Mouse (Mus musculus): ENCODE data around the gene Tead2.
A peak's percentile ranks its signal among the peaks of the same experiment; 100 is the strongest.
"Not testable (repeated sequence)": the region's sequence is repeated elsewhere in the genome, so short reads cannot be mapped to it uniquely, and the experiment has no call there.

Gene Tead2

DNA sequence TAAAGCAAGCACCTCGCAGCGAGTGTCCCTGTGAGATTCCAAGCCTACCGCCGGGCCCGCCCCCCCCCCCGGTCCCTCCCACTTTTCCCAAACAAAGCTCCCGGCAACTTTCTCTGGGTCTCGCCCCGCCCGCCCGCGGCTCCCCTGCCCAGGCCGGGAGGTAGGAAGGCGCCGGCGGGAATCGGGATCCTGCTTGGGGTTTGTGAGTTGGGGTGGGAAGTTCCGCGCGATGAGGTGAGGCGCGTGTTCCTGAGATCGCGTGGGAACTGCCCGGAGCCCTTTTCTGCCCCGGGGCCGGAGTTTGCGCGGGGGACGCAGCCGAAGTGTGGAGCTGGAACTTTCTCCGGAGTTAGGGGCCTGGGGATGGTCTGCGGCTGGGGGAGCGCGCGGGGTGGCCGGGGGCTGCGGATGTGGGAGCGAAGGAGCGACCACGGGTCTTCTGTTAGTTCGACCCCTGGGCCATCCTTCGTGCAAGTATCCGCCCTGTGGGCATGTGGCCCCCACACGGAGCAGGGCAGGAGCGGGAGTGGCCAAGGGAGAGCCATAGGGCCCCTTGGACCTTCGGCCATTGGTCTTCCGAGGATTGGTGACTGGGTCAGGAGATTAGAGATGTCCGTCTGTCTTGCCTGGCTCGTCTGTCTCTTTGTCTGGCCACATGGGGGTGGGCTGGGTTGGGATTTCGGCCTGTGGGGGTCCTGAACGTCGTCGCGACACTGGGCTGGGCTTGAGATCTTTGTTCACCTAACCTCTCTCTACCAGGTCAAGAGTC, at the start of gene Tead2:
TSS of gene Tead2 (plus strand) at position 81 of the 769 bp plus-strand sequence.
- no peak for DNase-seq (ENCODE audit: extremely low spot score, low read depth, low spot score)

DNA sequence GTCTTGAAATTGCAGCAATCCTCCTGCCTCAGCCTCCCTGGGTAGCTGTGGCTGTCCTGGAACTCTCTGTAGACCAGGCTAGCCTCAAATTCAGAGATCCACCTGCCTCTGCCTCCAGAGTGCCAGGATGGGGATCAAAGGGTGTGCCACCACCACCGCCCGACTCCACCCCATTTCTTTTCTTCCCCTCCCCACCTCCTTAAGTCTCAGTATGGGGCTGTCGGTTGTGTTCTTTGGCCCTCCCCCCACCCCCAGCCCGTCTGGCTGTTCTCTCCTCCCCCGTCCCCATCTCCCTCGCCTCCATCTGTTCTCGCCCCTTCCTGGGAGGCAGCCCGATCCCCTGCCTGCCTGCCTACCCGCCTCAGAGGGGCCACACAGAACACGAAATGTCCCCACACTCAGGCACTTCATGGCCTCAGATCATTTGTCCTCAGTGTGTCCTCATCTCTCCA, 48.6 kb upstream of the Tead2 start:
- DNase-seq (ENCODE audit: extremely low spot score, low read depth, low spot score): no peak

DNA sequence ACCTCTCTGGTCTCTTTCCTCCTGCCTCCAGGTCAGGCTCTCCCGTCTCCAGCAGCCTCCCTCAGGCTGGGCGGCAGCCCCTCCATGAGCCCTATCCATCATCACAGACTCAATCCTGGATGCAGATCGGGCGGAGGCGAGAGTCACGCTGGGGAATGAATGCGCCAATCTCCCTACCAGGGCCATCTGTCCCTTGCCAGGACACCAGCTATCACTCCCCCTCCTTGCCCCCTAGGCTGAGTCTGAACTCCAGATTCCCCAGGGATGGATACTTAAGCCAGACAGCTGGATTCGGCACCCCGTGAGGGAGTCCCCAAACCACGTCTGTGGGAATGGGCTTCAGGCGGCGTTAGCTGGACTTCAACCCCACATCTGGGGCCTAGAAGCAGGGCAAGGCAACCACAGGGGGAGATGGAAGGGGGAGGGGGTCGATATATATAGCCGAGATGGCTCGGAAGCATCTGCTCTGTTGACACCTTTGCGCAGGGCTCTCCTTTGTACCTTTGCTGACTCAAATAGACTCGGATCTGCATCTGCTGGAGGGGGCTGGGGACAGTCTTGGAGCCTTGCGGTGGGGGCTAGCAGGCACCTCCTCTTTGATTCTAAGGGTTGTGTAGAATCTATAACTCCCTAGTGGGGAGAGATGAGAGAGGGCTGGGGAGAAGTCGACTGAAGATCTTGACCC, 47.6 kb upstream of the Tead2 start:
- no peak for DNase-seq (ENCODE audit: extremely low spot score, low read depth, low spot score)

DNA sequence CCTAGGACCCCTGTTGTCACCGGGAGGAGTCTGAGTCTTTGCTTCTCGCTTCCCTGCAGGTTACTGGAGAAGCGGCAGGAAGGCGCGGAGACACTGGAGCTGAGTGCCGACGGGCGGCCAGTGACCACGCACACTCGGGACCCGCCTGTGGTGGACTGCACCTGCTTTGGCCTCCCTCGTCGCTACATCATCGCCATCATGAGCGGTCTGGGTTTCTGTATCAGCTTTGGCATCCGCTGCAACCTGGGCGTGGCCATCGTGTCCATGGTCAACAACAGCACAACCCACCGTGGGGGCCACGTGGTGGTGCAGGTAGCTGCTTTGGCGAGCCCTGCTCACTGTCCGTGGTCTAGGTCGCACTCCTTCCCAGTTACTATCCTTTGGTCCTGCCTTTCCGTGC, 46.9 kb upstream of the Tead2 start:
- DNase-seq (ENCODE audit: extremely low spot score, low read depth, low spot score): no peak

DNA sequence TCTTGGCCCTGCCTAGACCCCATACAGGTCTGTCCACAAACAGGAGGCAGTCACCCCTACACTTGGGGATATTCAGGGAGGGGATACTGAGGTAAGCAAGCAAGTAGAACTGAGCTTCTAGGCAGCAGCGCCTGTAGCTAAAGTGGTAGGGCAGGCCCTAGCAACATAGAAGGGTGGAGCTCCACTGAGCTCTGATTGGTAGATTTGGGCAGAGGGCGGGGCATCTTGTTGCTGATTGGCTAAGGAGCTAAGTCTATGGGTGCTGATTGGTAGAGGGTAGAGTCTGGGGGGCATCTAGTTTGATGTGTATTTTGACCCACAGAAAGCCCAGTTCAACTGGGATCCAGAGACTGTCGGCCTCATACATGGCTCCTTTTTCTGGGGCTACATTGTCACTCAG, 46.1 kb upstream of the Tead2 start:
- no peak for DNase-seq (ENCODE audit: extremely low spot score, low read depth, low spot score)

DNA sequence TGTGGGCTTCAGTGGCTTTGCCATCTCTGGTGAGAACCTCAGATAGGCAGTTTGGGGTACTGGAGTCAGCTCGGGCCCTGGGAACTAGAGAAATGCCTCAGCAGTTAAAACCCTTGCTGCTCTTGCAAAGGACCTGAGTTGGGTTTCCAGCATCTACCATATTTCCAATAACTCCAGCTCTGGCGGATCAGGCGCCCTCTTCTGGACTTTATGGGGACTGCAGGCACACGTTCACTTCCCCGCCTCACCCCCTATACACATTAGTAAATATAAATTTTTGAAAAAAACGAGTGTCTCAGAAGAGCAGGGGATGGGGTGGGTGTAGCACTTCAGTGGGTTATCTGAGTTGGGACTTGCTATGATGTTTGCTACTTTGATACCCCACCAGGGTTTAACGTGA, 42.6 kb upstream of the Tead2 start:
- DNase-seq (ENCODE audit: extremely low spot score, low read depth, low spot score): no peak

DNA sequence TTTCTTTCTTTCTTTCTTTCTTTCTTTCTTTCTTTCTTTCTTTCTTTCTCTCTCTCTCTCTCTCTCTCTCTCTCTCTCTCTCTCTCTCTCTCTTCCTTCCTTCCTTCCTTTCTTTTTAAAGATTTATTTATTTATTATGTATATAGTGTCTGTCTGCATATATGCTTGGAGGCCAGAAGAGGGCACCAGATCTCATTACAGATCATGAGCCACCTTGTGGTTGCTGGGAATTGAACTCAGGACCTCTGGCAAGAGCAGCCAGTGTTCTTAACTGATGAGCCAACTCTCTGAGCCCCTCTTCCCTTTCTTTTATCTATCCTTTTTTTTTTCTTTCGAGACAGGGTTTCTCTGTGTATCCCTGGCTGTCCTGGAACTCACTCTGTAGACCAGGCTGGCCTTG, 41.8 kb upstream of the Tead2 start:
- DNase-seq (ENCODE audit: extremely low spot score, low read depth, low spot score): not testable (repeated sequence)

DNA sequence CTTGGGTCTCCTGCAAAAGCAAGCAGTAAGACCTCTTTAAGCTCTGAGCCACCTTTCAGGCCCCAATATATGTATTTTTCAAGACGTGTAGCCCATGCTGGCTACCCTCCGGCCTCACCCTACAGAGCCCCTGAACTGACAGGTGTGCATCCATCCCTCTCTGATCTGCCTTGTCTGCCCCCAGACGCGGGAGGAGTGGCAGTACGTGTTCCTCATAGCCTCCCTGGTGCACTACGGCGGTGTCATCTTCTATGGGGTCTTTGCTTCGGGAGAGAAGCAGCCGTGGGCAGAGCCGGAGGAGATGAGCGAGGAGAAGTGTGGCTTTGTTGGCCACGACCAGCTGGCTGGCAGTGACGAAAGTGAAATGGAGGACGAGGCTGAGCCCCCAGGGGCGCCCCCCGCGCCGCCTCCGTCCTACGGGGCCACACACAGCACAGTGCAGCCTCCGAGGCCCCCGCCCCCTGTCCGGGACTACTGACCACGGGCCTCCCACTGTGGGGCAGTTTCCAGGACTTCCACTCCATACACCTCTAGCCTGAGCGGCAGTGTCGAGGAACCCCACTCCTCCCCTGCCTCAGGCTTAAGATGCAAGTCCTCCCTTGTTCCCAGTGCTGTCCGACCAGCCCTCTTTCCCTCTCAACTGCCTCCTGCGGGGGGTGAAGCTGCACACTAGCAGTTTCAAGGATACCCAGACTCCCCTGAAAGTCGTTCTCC, 40.8 kb upstream of the Tead2 start:
- DNase-seq (ENCODE audit: extremely low spot score, low read depth, low spot score): no peak

DNA sequence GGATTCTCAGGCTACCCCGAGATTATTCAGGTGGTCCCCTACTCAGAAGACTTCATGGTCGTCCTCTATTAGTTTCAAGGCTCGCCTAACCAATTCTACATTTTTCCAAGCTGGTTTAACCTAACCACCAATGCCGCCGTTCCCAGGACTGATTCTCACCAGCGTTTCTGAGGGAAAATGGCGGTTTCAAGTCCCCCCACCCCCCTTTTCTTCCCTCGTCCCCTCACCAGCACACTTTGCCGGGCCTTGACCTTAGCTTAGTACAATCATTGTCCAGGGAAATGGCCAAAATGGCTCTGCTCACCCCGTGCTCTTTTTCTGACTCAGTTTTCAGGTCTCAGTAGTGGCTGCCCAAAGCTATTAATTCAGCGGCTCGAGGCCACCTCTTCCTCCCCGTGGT, 40.2 kb upstream of the Tead2 start:
- DNase-seq (ENCODE audit: extremely low spot score, low read depth, low spot score): no peak

DNA sequence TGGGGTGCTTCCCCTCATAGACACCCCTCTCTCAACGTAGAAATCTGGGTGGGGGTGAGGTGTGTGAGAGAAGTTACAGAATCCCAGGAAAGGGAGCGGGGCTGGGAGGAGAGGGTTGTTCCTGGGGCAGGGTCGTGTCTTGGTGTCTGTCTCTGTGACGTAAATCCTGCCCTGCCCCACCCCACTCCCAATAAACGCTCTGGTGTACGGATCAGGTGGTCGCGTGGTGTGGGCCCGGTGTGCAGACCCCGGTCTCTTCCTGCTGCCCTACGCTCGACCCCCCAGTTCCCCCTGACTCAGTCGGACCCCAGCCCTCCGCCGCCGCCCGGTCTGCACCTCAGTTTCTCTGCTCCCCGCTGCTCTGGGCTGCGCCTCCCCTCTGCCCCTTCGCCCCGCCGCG, 39.6 kb upstream of the Tead2 start:
- no peak for DNase-seq (ENCODE audit: extremely low spot score, low read depth, low spot score)

DNA sequence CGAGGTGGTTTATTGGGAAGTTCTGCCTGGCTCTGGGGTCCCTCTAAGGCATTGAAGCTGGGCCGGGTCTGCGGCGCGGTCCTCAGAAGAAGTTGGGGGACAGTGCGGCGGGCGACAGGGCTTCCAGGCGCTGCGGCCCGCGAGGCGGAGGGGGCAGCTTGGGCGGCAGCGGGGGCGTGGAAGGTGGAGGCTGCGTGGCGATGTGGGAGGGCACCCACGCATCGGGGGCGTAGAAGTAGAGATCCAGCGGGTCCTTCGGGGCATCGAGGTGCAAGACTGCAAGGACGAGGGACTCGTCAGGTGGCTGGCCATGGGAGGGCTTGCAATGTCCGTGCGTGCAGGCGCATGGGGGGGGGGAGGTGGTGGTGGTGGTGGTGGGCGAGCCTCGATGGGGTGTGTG, 39.2 kb upstream of the Tead2 start:
- DNase-seq (ENCODE audit: extremely low spot score, low read depth, low spot score): no peak

DNA sequence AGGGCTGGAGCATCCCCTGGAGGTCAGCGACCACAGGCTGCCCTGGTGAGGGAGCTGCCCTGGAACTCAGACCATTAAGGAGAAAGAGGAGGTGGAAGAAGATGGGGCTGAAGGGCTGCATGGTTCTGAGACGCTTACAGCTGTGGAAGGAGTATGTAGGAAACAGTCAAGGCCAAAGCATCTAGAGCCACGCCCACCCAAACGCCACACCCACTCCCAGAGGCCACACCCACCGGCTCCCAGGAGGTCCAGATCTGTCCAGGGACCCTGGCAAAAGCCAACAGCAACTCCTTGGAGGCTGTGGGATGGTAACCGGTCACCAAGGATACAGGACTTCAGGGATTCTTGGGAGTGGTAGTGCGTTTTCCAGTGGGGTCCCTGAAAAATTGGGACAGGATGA, 37.0 kb upstream of the Tead2 start:
- no peak for DNase-seq (ENCODE audit: extremely low spot score, low read depth, low spot score)

DNA sequence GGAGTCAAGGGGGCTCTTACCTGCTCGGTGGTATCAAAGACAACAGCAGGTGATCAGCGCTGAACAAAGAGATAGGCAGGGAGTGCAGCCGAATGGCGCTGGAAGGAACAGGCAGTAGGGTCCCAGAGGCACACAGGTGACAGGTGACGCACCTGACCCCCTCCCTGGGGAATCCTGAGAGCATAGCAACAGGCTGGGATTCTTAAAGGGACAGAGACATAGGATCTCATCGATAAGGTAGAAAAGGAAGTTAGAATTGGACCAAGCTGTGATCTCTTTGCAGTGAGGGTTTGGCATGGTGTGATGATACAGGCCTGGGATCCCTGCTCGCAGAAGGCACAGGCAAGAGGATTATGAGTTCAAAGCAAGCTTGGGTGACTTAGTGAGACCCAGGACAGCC, 36.1 kb upstream of the Tead2 start, which contains the start of gene Gfy:
TSS of gene Gfy (minus strand) at position 101 of the 400 bp plus-strand sequence.
- DNase-seq (ENCODE audit: extremely low spot score, low read depth, low spot score): no peak

DNA sequence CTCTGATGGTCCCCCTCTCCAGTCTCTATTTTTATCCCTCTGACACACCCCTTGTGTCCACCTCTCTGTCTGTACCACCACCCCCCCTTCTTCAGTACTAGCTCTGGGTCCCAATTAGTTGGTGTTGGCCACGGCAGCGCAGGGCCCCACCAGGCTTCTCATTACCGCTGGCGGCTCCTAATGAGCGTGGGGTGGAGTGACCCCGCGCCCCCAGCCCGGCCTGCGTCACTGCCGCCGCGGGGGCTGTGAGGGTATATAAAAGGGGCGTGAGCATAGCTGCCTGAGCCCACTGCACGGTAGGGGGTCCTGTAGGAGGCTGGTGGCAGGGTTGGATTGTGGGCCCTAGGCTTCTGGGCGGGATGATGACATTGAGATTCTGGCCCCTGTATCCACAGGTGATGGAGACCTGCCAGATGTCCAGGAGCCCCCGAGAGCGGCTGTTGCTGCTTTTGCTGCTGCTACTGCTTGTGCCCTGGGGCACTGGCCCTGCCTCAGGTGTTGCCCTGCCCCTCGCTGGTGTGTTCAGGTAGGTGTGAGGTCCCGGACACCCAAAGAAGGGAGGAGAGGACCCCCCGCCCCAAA, 34.6 kb upstream of the Tead2 start, which contains the start of gene Pth2:
TSS of gene Pth2 (plus strand) at position 100 of the 582 bp plus-strand sequence.
- no peak for DNase-seq (ENCODE audit: extremely low spot score, low read depth, low spot score)

DNA sequence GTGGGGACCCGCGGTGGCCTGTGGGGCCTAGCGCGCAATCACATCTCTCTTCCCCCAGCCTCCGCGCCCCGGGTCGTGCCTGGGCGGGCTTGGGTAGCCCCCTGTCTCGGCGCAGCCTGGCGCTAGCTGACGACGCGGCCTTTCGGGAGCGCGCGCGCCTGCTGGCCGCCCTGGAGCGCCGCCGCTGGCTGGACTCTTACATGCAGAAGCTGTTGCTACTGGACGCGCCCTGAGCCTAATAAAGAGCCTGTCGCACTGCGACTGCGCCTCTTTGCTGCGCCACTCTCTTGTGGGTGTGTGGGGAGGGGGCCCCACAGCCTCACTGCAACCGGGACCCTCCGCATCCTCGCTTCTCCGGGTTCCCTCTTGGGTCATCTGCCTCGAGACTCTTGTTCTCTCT, 34.0 kb upstream of the Tead2 start:
- no peak for DNase-seq (ENCODE audit: extremely low spot score, low read depth, low spot score)

DNA sequence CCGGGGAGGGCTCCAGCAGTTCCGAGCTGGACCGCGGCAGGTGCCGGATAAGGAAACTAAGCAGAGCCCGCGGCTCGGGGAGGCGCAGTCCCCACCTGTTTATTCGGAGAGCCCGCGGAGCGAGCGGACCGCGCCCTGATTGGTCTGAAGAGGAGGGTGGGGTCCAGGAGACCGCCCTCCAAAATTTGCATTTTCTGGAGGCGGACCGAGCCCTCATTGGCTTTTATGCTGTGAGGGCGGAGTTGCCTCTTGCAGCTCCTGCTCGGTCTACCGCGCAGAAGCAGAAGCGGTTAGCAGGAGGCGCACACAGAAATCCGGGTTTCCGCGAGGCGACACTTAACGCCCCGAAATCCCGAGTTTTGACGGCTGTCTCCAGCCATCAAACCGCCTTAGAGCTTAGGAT, 33.4 kb upstream of the Tead2 start:
- DNase-seq (ENCODE audit: extremely low spot score, low read depth, low spot score): peak; percentile 62

DNA sequence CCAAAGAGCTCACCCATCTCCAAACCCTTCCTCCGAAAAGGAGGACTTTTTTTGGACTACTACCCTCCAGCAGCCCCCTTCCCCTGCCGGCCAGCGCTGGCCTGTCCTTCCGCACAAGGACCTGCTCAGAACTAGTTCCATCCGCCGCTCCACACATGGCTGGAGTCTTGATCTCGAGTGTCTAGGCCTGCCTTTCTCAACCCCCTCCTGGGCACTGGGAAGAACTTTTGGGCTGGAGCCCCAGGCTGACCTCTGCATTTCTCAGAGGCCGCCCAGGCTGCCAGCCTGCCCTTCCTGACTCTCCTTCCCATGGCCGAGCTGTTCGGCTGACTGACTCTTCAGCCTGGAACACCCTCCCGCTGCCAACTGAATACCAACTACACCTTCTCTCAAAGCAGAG, 32.9 kb upstream of the Tead2 start:
- no peak for DNase-seq (ENCODE audit: extremely low spot score, low read depth, low spot score)

DNA sequence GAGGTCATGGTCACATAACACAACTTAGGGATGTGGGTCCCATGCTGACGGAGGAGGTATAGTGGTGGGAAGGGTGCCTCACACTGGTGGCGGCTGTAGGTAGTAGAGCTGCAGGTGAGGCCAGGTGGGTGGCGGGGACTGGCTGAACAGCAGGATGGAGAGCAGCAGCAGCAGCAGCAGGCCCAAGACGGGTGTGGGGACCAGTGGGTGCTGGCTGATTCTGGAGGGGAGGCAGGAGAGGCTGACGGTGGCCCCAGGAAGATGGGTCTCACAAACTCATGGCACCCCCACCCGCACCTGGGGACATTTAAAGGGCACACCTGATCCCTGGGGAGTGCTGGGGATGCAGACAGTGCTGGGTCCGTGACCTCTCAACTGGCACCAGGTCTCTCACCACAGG, 31.9 kb upstream of the Tead2 start:
- no peak for DNase-seq (ENCODE audit: extremely low spot score, low read depth, low spot score)

DNA sequence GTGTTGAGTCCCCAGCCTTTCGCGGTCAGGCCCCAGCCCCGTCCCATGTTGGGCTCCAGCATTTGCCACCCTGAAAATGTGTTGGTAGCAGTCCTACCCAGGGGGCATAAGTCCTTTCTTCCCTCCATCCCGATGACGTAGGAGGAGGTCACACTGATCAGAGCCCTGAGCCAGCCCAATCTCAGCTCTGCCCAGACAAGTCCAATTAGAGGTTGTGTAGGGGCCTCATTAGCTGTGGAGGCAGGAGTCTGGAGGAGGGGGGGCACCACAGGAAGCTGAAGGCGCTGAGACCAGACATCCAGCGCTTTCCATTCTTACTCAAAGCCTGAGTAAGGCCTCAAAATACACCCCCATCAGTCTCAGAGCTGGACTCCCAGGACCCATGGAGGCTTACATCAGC, 29.6 kb upstream of the Tead2 start:
- DNase-seq (ENCODE audit: extremely low spot score, low read depth, low spot score): no peak

DNA sequence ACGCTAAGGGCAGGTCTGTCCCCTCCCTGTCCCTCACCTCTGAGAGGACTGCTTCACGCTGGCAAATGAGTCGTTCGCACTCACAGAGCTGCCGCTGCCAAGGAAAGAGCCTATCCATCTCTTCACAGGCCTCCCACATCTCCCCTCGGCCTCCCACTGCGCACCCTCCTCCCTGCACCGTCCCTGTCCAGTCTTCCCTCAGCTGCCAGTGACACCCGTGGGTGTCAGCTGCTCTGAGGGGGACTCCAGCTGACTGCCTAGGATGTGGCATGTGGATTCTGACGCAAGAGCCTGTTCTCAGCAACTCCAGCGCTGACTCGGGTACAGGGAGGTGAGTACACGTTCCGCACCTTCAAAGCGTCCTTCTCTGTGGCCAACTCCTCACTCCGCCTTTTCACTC, 26.0 kb upstream of the Tead2 start:
- no peak for DNase-seq (ENCODE audit: extremely low spot score, low read depth, low spot score)

DNA sequence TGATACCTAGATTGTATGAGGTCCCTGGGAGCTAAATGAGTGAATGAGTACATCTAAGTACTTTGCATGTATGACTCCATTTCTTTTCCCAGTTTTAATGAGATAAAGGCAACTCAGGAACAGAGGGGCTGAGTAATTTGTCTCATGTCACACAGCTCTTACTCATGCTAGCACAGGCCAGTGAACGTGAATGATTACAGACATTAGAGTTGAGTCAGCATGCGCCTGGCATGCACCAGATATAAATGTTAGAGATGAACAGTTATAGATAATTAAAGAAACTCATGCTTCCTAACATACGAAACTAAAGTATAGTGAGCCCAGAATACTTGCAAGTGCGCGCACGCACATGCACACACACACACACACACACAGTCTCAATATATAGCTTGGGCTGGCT, 25.4 kb upstream of the Tead2 start:
- DNase-seq (ENCODE audit: extremely low spot score, low read depth, low spot score): no peak
